Mouse (Mus musculus): Measurements from ENCODE around the gene Ube4b. TPM values are rescaled to one million over a fixed set of nuclear protein-coding genes. Genes with fewer than 3 reads are reported as not detected.

The Ube4b gene
- total and polyA plus RNA-seq, 3 experiments = 28.4 to 104 (median 71.0) TPM

DNA sequence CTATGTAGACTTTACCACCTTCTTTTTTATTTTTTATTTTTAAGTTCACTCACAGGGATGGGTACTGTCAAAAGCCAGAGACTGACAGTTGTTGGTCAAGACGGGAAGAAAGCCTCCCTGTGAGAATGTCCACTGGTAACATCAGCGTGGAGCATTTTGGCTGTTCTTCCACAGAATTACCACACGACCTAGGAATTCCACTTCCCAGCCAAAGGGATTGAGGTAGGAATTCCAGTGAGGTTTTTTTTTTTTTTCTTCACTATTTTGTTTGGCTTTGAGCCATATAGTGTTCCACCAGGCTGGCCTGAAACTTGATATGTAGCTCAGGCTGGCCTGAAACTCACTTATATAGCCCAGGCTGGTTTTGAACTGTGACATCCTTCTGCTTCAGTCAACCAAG lies 15.9 kb upstream of the Ube4b start:
- H3K27ac ChIP-seq (ENCODE audit: control insufficient read depth, low read depth, low read length) = no peak overlapping the region
- H3K9me3 ChIP-seq (replicated peaks; ENCODE audit: insufficient read depth, low read length) = no peaks in the 10 kb centered on the region
- no peaks in the 10 kb centered on the region; the same call in 1 of the 2 replicates for H3K79me2 ChIP-seq (ENCODE audit: control insufficient read depth, insufficient read depth, low read length, poor library complexity)
- no peaks in the 10 kb centered on the region for H3K27me3 ChIP-seq (ENCODE audit: control insufficient read depth in 1 of 2, insufficient read depth in 2 of 2, low read length in 2 of 2)
- H3K4me1 ChIP-seq (ENCODE audit: control insufficient read depth in 1 of 2, insufficient read depth in 2 of 2, low read length in 2 of 2) = peaks cover 12 to 18% of the 10 kb centered on the region in 2 experiments
- no peak for DNase-seq (ENCODE audit: low read depth, low spot score)
- no peak overlapping the region for H3K9ac ChIP-seq (ENCODE audit: control insufficient read depth, low read depth, low read length, poor library complexity, severe bottlenecking)
- peaks cover 0 to 25% of the 10 kb centered on the region in 2 experiments; a peak in 2 of 4 replicates for H3K36me3 ChIP-seq (ENCODE audit: control insufficient read depth in 1 of 2, insufficient read depth in 2 of 2, low read length in 2 of 2)
- TF ChIP-seq ZNF384 (IDR thresholded peaks at IDR 0.05; ENCODE audit: low read depth, low read length) (peak; percentile 40; the same call in 1 of the 2 replicates), TCF12 (IDR thresholded peaks at IDR 0.05; ENCODE audit: low read depth, low read length) (no peak), MXI1 (IDR thresholded peaks at IDR 0.05; ENCODE audit: low read depth, low read length) (no peak)
- no peak overlapping the region for H3K4me3 ChIP-seq (ENCODE audit: control insufficient read depth in 1 of 2, insufficient read depth in 1 of 2, low read depth in 2 of 2, low read length in 2 of 2)

- Histone ChIP-seq H3K79me2 (ENCODE audit: control insufficient read depth, insufficient read depth, low read length, poor library complexity) (no peaks in the 10 kb centered on the region; the same call in 1 of the 2 replicates), H3K4me3 (ENCODE audit: control insufficient read depth in 1 of 2, insufficient read depth in 1 of 2, low read depth in 2 of 2, low read length in 2 of 2) (peak overlapping the region; percentile 27 to 32), H3K9me3 (replicated peaks; ENCODE audit: insufficient read depth, low read length) (no peaks in the 10 kb centered on the region), H3K9ac (ENCODE audit: control insufficient read depth, low read depth, low read length, poor library complexity, severe bottlenecking) (peak overlapping the region; percentile 39), H3K27me3 (ENCODE audit: control insufficient read depth in 1 of 2, insufficient read depth in 2 of 2, low read length in 2 of 2) (no peaks in the 10 kb centered on the region), H3K4me1 (ENCODE audit: control insufficient read depth in 1 of 2, insufficient read depth in 2 of 2, low read length in 2 of 2) (peaks cover 12 to 13% of the 10 kb centered on the region in 2 experiments), H3K27ac (ENCODE audit: control insufficient read depth, low read depth, low read length) (peak overlapping the region; percentile 89), H3K36me3 (ENCODE audit: control insufficient read depth in 1 of 2, insufficient read depth in 2 of 2, low read length in 2 of 2) (peaks cover 0 to 18% of the 10 kb centered on the region in 2 experiments; a peak in 2 of 4 replicates)
- peak; percentile 87 for DNase-seq (ENCODE audit: low read depth, low spot score)
- TF ChIP-seq MYB (IDR thresholded peaks at IDR 0.05; ENCODE audit: low read depth, low read length) = peak; percentile 96
- no peak for TF ChIP-seq CHD1 (IDR thresholded peaks at IDR 0.05; ENCODE audit: low read depth, low read length)
- TF ChIP-seq NRF1 (IDR thresholded peaks at IDR 0.05; ENCODE audit: insufficient read depth, low read depth, low read length, poor library complexity, severe bottlenecking) = no peak
- TF ChIP-seq USF1 (IDR thresholded peaks at IDR 0.05; ENCODE audit: low read depth, low read length) = peak; percentile 69; the same call in 1 of the 2 replicates
- TF ChIP-seq E2F4 (IDR thresholded peaks at IDR 0.05; ENCODE audit: borderline replicate concordance, low read depth, low read length) = no peak
- TF ChIP-seq MAZ (IDR thresholded peaks at IDR 0.05; ENCODE audit: low read depth, low read length) = no peak
- peak; percentile 77 for TF ChIP-seq SIN3A (IDR thresholded peaks at IDR 0.05; ENCODE audit: low read length)
- no peak; the same call in 1 of the 2 replicates for TF ChIP-seq NELFE (IDR thresholded peaks at IDR 0.05; ENCODE audit: low read depth, low read length)
- no peak for TF ChIP-seq SMC3 (IDR thresholded peaks at IDR 0.05; ENCODE audit: low read depth, low read length)
- no peak for TF ChIP-seq KAT2A (conservative IDR thresholded peaks at IDR 0.05; ENCODE audit: low read depth, low read length)
- TF ChIP-seq MAX (IDR thresholded peaks at IDR 0.05; ENCODE audit: low read length) = peak; percentile 97
- TF ChIP-seq HCFC1 (IDR thresholded peaks at IDR 0.05; ENCODE audit: low read depth, low read length) = no peak
- TF ChIP-seq ETS1 (IDR thresholded peaks at IDR 0.05; ENCODE audit: low read depth, low read length) = peak; percentile 79
- TF ChIP-seq CHD2 (IDR thresholded peaks at IDR 0.05; ENCODE audit: low read length) = no peak
- TF ChIP-seq UBTF (IDR thresholded peaks at IDR 0.05; ENCODE audit: borderline replicate concordance, insufficient read depth, low read depth, low read length) = no peak
- no peak for TF ChIP-seq CTCF (IDR thresholded peaks at IDR 0.05 in 2 of 3, conservative IDR thresholded peaks at IDR 0.05 in 1 of 3; ENCODE audit: control insufficient read depth in 1 of 3, insufficient read depth in 1 of 3, low read depth in 2 of 3, low read length in 3 of 3, poor library complexity in 1 of 3, severe bottlenecking in 1 of 3)
- TF ChIP-seq BHLHE40 (IDR thresholded peaks at IDR 0.05; ENCODE audit: borderline replicate concordance, low read depth, low read length) = peak; percentile 58; the same call in 1 of the 2 replicates
- TF ChIP-seq TAL1 (IDR thresholded peaks at IDR 0.05; ENCODE audit: low read length) = no peak
- no peak for TF ChIP-seq ELF1 (IDR thresholded peaks at IDR 0.05; ENCODE audit: low read depth, low read length)
- no peak for TF ChIP-seq JUND (IDR thresholded peaks at IDR 0.05; ENCODE audit: low read depth, low read length)
- peak; percentile 99 for TF ChIP-seq RCOR1 (IDR thresholded peaks at IDR 0.05; ENCODE audit: low read depth, low read length)
- no peak for TF ChIP-seq ZNF384 (IDR thresholded peaks at IDR 0.05; ENCODE audit: low read depth, low read length)
- TF ChIP-seq POLR2A (IDR thresholded peaks at IDR 0.05; ENCODE audit: control insufficient read depth in 1 of 2, insufficient read depth in 1 of 2, low read depth in 1 of 2, low read length in 2 of 2, poor library complexity in 1 of 2) = peak in 1 of 2 experiments; percentile 52; a peak in 2 of 4 replicates
- TF ChIP-seq GABPA (IDR thresholded peaks at IDR 0.05; ENCODE audit: low read depth, low read length) = no peak
- TF ChIP-seq MAFK (IDR thresholded peaks at IDR 0.05; ENCODE audit: borderline replicate concordance, low read depth, low read length) = no peak
- peak; percentile 87 for TF ChIP-seq GATA1 (IDR thresholded peaks at IDR 0.05; ENCODE audit: low read depth, low read length)
- TF ChIP-seq MYC (IDR thresholded peaks at IDR 0.05; ENCODE audit: low read depth, low read length) = peak; percentile 88
- no peak for TF ChIP-seq ZMIZ1 (IDR thresholded peaks at IDR 0.05; ENCODE audit: low read depth, low read length)
- no peak for TF ChIP-seq ZKSCAN1 (IDR thresholded peaks at IDR 0.05; ENCODE audit: low read depth, low read length)
- TF ChIP-seq MXI1 (IDR thresholded peaks at IDR 0.05; ENCODE audit: low read depth, low read length) = peak; percentile 80
- TF ChIP-seq POLR2AphosphoS5 (IDR thresholded peaks at IDR 0.05; ENCODE audit: borderline replicate concordance, low read depth, low read length) = no peak
Observed at GRCm38 (mm10) chr4:149440576-149440975, 14.0 kb upstream of the Ube4b start.

Measured in MEL (cell line).